Mouse (Mus musculus): Measurements from ENCODE around the gene Iyd. TPM values are rescaled to one million over a fixed set of nuclear protein-coding genes. Genes with fewer than 3 reads are reported as not detected.

The Iyd gene
- polyA plus RNA-seq, 2 experiments = 0.20 to 0.88 TPM

DNA sequence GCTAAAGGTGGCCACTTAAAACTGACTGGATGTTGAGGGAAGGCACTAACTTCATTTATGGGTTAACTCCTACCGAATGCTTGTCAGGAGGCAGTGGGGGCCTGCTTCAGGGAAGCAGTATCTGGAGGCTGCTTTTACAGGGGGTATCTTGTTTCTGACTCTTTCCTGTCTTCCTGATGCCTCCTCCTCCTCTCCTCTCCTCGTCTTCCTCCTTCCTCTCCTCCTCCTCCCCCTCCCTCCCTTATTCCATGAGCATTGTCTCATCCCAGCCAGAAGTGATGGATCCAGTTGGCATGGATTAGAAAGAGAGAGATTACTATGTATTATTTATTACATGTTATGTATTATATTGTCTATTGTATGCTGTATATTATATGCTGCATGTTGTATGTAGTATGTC, 31.3 kb upstream of the Iyd start:
- Histone ChIP-seq H3K4me1 (ENCODE audit: control insufficient read depth, insufficient read depth, low read length) (peaks cover 12% of the 10 kb centered on the region), H3K9ac (ENCODE audit: low read depth, low read length, severe bottlenecking) (no peak overlapping the region), H3K4me2 (replicated peaks; ENCODE audit: low read depth, low read length, severe bottlenecking) (no peak overlapping the region), H3K36me3 (ENCODE audit: control insufficient read depth, insufficient read depth, low read length) (no peaks in the 10 kb centered on the region), H3K9me3 (ENCODE audit: control insufficient read depth, low read length) (peaks cover 2% of the 10 kb centered on the region; the same call in 1 of the 2 replicates), H3K27me3 (ENCODE audit: control insufficient read depth, insufficient read depth, low read length) (no peaks in the 10 kb centered on the region), H3K4me3 (replicated peaks; ENCODE audit: low read length) (no peak overlapping the region), H3K27ac (replicated peaks; ENCODE audit: low read depth, low read length) (no peak overlapping the region)
- no peak for DNase-seq (ENCODE audit: low spot score)
- ATAC-seq (ENCODE audit: low FRiP score, low read depth) = no peak
- WGBS = 20% methylated on average over 2 of the region's 2 CpGs
- TF ChIP-seq POLR2A (IDR thresholded peaks at IDR 0.05; ENCODE audit: borderline replicate concordance, extremely low read depth, insufficient read depth, insufficient read length) = no peak

DNA sequence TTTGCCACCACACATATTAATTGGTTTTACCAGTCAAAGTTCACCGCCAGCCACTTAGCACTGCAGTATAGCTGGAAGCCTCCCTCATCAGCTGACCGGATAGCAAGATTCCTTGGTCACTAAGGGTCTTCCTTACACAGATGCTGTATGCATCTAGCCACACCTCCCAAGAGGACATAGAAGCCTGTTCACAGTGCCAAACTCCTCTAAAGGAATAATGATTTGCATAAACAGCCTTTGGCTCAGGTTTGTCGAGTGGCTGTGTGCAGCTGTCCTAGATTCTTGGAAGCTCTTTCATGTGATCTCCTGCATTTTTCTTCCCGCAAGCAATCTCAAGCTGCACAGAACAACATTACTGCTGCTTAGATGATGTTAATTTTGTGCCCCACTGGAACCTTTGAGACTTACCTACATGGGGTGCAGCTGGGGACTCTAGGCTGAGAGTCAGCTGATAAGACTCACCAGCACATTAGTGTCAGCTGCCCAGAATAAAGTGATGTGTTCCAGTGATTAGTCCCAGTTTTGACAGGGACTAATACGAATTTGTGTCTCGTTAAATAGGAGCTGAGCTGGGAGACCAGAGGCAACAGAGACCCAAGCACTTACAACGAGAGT, 30.3 kb upstream of the Iyd start:
- 51% methylated on average over 7 of the region's 7 CpGs for WGBS
- H3K27me3 ChIP-seq (ENCODE audit: control insufficient read depth, insufficient read depth, low read length) = no peaks in the 10 kb centered on the region
- no peak overlapping the region for H3K27ac ChIP-seq (replicated peaks; ENCODE audit: low read depth, low read length)
- H3K36me3 ChIP-seq (ENCODE audit: control insufficient read depth, insufficient read depth, low read length) = no peaks in the 10 kb centered on the region
- peaks cover 2% of the 10 kb centered on the region; the same call in 1 of the 2 replicates for H3K9me3 ChIP-seq (ENCODE audit: control insufficient read depth, low read length)
- DNase-seq (ENCODE audit: low spot score) (no peak), ATAC-seq (ENCODE audit: low FRiP score, low read depth) (no peak)
- H3K4me1 ChIP-seq (ENCODE audit: control insufficient read depth, insufficient read depth, low read length) = peaks cover 12% of the 10 kb centered on the region
- H3K4me3 ChIP-seq (replicated peaks; ENCODE audit: low read length) = no peak overlapping the region
- H3K9ac ChIP-seq (ENCODE audit: low read depth, low read length, severe bottlenecking) = no peak overlapping the region
- no peak for TF ChIP-seq POLR2A (IDR thresholded peaks at IDR 0.05; ENCODE audit: borderline replicate concordance, extremely low read depth, insufficient read depth, insufficient read length)
- H3K4me2 ChIP-seq (replicated peaks; ENCODE audit: low read depth, low read length, severe bottlenecking) = no peak overlapping the region

DNA sequence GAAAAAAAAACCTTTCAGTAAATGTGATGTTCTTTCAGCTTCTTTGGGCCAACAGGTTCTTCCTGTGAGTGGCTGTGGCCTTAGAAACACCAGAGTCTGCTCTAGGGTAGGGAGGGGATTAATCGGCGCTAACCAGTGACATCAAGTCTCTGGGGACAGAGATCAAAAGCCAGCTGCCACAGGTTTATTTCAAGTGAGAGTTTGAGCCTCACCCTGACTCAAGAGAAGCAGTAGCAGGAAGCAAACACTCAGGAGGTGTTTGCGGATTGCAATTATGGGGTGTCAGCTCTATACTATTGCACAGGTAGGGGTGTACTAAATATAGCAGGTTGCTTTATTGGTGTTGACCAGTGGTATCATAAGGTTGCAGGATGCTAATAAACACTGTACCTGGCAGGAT, 29.6 kb upstream of the Iyd start:
- ATAC-seq (ENCODE audit: low FRiP score, low read depth) (no peak), DNase-seq (ENCODE audit: low spot score) (no peak)
- Histone ChIP-seq H3K27ac (replicated peaks; ENCODE audit: low read depth, low read length) (no peak overlapping the region), H3K4me1 (ENCODE audit: control insufficient read depth, insufficient read depth, low read length) (peaks cover 12% of the 10 kb centered on the region), H3K36me3 (ENCODE audit: control insufficient read depth, insufficient read depth, low read length) (no peaks in the 10 kb centered on the region), H3K4me2 (replicated peaks; ENCODE audit: low read depth, low read length, severe bottlenecking) (no peak overlapping the region), H3K9me3 (ENCODE audit: control insufficient read depth, low read length) (peaks cover 2% of the 10 kb centered on the region; the same call in 1 of the 2 replicates), H3K27me3 (ENCODE audit: control insufficient read depth, insufficient read depth, low read length) (no peaks in the 10 kb centered on the region), H3K9ac (ENCODE audit: low read depth, low read length, severe bottlenecking) (no peak overlapping the region), H3K4me3 (replicated peaks; ENCODE audit: low read length) (no peak overlapping the region)
- 39% methylated on average over 3 of the region's 3 CpGs for WGBS
- no peak for TF ChIP-seq POLR2A (IDR thresholded peaks at IDR 0.05; ENCODE audit: borderline replicate concordance, extremely low read depth, insufficient read depth, insufficient read length)

DNA sequence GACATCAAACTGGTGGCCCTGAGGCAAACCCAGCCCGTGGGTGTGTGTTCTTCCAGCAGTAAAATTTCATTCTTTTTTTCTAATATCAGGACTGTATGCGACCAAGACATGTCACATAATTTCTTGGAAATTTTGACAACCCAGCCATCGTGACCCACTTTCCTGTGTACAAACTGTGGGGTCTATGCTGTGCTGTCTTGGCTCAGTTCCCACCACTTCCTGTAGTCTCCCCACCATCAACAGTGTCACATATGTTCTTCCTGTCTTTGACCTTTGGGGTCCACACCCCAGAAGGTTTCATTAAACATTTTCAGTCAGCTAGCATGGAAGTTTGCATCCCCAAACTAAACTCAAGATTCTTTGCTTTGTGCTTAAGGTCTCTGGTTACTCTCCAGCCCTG, 28.6 kb upstream of the Iyd start:
- H3K4me3 ChIP-seq (replicated peaks; ENCODE audit: low read length) = no peak overlapping the region
- H3K9me3 ChIP-seq (ENCODE audit: control insufficient read depth, low read length) = peaks cover 2% of the 10 kb centered on the region; the same call in 1 of the 2 replicates
- DNase-seq (ENCODE audit: low spot score) = no peak
- H3K4me2 ChIP-seq (replicated peaks; ENCODE audit: low read depth, low read length, severe bottlenecking) = no peak overlapping the region
- no peak overlapping the region for H3K27ac ChIP-seq (replicated peaks; ENCODE audit: low read depth, low read length)
- ATAC-seq (ENCODE audit: low FRiP score, low read depth) = no peak
- H3K9ac ChIP-seq (ENCODE audit: low read depth, low read length, severe bottlenecking) = no peak overlapping the region
- H3K36me3 ChIP-seq (ENCODE audit: control insufficient read depth, insufficient read depth, low read length) = no peaks in the 10 kb centered on the region
- 49% methylated on average over 3 of the region's 3 CpGs for WGBS
- H3K4me1 ChIP-seq (ENCODE audit: control insufficient read depth, insufficient read depth, low read length) = peaks cover 12% of the 10 kb centered on the region
- TF ChIP-seq POLR2A (IDR thresholded peaks at IDR 0.05; ENCODE audit: borderline replicate concordance, extremely low read depth, insufficient read depth, insufficient read length) = no peak
- H3K27me3 ChIP-seq (ENCODE audit: control insufficient read depth, insufficient read depth, low read length) = no peaks in the 10 kb centered on the region

DNA sequence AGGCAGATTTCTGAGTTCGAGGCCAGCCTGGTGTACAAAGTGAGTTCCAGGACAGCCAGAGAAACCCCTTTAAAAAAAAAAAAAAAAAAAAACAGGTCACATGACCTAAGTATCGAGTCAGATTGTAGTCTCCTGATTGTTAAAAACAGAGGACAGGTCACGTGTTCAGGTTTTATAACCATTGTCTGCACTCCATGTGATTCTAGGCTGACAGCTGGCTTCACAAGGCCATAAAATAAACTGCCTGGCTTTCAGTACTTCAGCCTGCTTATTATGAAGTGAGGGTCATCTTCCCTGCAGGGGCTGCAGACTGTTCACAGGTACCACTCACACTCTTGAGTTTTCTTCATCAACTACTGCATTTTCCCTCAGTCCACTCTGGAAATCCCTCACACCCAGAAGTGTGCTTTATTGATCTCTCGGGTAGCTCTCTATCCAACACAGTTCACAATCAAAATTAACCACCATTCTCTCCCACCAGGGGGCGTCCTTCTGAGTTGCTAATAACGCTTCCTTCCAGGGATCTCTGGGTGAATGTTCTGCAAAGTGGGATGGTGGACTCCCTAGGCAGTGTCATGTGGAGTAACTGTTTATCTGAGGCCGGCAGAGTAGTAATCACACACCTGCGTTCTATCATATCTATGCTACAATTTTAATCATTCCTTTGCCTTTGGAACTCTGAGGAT, 27.3 kb upstream of the Iyd start:
- H3K4me2 ChIP-seq (replicated peaks; ENCODE audit: low read depth, low read length, severe bottlenecking) = no peak overlapping the region
- no peak overlapping the region for H3K4me3 ChIP-seq (replicated peaks; ENCODE audit: low read length)
- H3K27me3 ChIP-seq (ENCODE audit: control insufficient read depth, insufficient read depth, low read length) = no peaks in the 10 kb centered on the region
- H3K4me1 ChIP-seq (ENCODE audit: control insufficient read depth, insufficient read depth, low read length) = peaks cover 7% of the 10 kb centered on the region
- no peak for TF ChIP-seq POLR2A (IDR thresholded peaks at IDR 0.05; ENCODE audit: borderline replicate concordance, extremely low read depth, insufficient read depth, insufficient read length)
- WGBS = 63% methylated on average over 8 of the region's 8 CpGs
- ATAC-seq (ENCODE audit: low FRiP score, low read depth) = no peak
- H3K9ac ChIP-seq (ENCODE audit: low read depth, low read length, severe bottlenecking) = no peak overlapping the region
- no peaks in the 10 kb centered on the region for H3K36me3 ChIP-seq (ENCODE audit: control insufficient read depth, insufficient read depth, low read length)
- H3K9me3 ChIP-seq (ENCODE audit: control insufficient read depth, low read length) = no peaks in the 10 kb centered on the region
- H3K27ac ChIP-seq (replicated peaks; ENCODE audit: low read depth, low read length) = no peak overlapping the region
- no peak for DNase-seq (ENCODE audit: low spot score)

All from limb, embryonic 14.5 days (tissue).